Mouse (Mus musculus): ENCODE measurements around the gene Zbtb21.

GRCm38 (mm10) chr16:97923700-97924099, 38.7 kb downstream of the Zbtb21 start:
- TF ChIP-seq EP300 (IDR thresholded peaks at IDR 0.05) (no peak), CTCF (IDR thresholded peaks at IDR 0.05) (no peak)
